ENCODE assay signal across 22 mouse cellular contexts in genomic region chr13:24176835-24177234, GRCm38 (mm10).
DNase-seq lines count a peak whose midpoint lies in the region; ATAC-seq and TF ChIP-seq lines count a peak whose summit lies in the region.
"Had no signal": no experiment of that assay in that cellular context is flagged by ENCODE, and none has a peak within 500 bp of the region (broad histone marks: within the 10 kb centered on the region; RNA-seq: fewer than 3 reads in every experiment).

No protein-coding gene starts in this region.

- no peaks in the 10 kb centered on the region; the same call in 1 of the 2 replicates for H3K4me1 ChIP-seq in forebrain, embryonic 16.5 days (replicated peaks; ENCODE audit: control insufficient read depth, insufficient read depth, low read length)
- H3K4me1 ChIP-seq in forebrain, embryonic 15.5 days = 0 out of 2 replicates have a peak, but pooled peaks cover 5% of the 10 kb centered on the region
- H3K4me1 ChIP-seq in embryonic facial prominence, embryonic 10.5 days = peaks cover 22% of the 10 kb centered on the region
- no peaks in the 10 kb centered on the region for H3K4me1 ChIP-seq in intestine, postnatal 0 days (replicated peaks; ENCODE audit: control insufficient read depth, insufficient read depth, low read length)

- no peak overlapping the region for H3K27ac ChIP-seq in forebrain, embryonic 16.5 days (ENCODE audit: low read length)
- no peak overlapping the region for H3K27ac ChIP-seq in forebrain, embryonic 15.5 days (replicated peaks)
- 0 out of 2 replicates have a peak overlapping the region, but pooled peaks have one; percentile 19 for H3K27ac ChIP-seq in embryonic facial prominence, embryonic 10.5 days (replicated peaks)
- no peak overlapping the region for H3K27ac ChIP-seq in intestine, postnatal 0 days (ENCODE audit: low read depth, low read length)
- H3K27ac ChIP-seq: embryonic facial prominence, embryonic 12.5 days had no signal

- no peak overlapping the region for H3K4me2 ChIP-seq in forebrain, embryonic 16.5 days (ENCODE audit: low read length)
- H3K4me2 ChIP-seq in forebrain, embryonic 15.5 days (replicated peaks) = no peak overlapping the region
- H3K4me2 ChIP-seq in intestine, postnatal 0 days (replicated peaks; ENCODE audit: low read depth) = no peak overlapping the region
- H3K4me2 ChIP-seq: embryonic facial prominence, embryonic 12.5 days had no signal

- no peak overlapping the region for H3K4me3 ChIP-seq in forebrain, embryonic 16.5 days (replicated peaks; ENCODE audit: low read length)
- H3K4me3 ChIP-seq in forebrain, embryonic 15.5 days = no peak overlapping the region
- no peak overlapping the region for H3K4me3 ChIP-seq in embryonic facial prominence, embryonic 10.5 days
- no peak overlapping the region for H3K4me3 ChIP-seq in intestine, postnatal 0 days (ENCODE audit: low read depth, low read length)
- H3K4me3 ChIP-seq: embryonic facial prominence, embryonic 12.5 days had no signal

- no peaks in the 10 kb centered on the region for H3K9me3 ChIP-seq in forebrain, embryonic 16.5 days (ENCODE audit: control insufficient read depth, low read length)
- H3K9me3 ChIP-seq in forebrain, embryonic 15.5 days = no peaks in the 10 kb centered on the region
- H3K9me3 ChIP-seq in embryonic facial prominence, embryonic 10.5 days = no peaks in the 10 kb centered on the region
- H3K9me3 ChIP-seq in intestine, postnatal 0 days (ENCODE audit: control insufficient read depth) = no peaks in the 10 kb centered on the region
- H3K9me3 ChIP-seq: embryonic facial prominence, embryonic 12.5 days; G1E had no signal

- no peak for TF ChIP-seq CTCF in intestine, postnatal 0 days (IDR thresholded peaks at IDR 0.05; ENCODE audit: low read depth)

- ATAC-seq in forebrain, embryonic 16.5 days = peak; percentile 16; the same call in 1 of the 2 replicates
- ATAC-seq in forebrain, embryonic 15.5 days (replicated peaks) = no peak
- ATAC-seq in frontal cortex, adult (ENCODE audit: low TSS enrichment) = peak; percentile 58; the same call in 1 of the 2 replicates
- no peak for ATAC-seq in intestine, postnatal 0 days
- ATAC-seq: activated CD4-positive, CD25-positive, alpha-beta regulatory T cell, adult 4 months; CD4-positive, CD25-positive, alpha-beta regulatory T cell, adult 4 months; forebrain, embryonic 14.5 days; Patski had no signal

- no peak for DNase-seq in frontal cortex, adult 2 months (ENCODE audit: extremely low spot score in 1 of 2, low spot score in 1 of 2)
- DNase-seq in embryonic facial prominence, embryonic 10.5 days (ENCODE audit: low spot score) = no peak
- DNase-seq: adrenal gland, adult 8-10 months; adrenal gland, postnatal 14 days; adrenal gland, postnatal 36 days; B cell, adult 2 months; cerebellum, adult 11-12 months; cerebellum, adult 2 months; cerebellum, adult 9-10 months; cerebellum, postnatal 10 days; cerebellum, postnatal 25 days had no signal

- WGBS in forebrain, embryonic 16.5 days = 76% methylated on average over 4 of the region's 4 CpGs
- WGBS in forebrain, embryonic 15.5 days = 71% methylated on average over 4 of the region's 4 CpGs
- 75% methylated on average over 4 of the region's 4 CpGs for WGBS in embryonic facial prominence, embryonic 10.5 days
- WGBS in intestine, postnatal 0 days = 58% methylated on average over 4 of the region's 4 CpGs

- no peaks in the 10 kb centered on the region for H3K27me3 ChIP-seq in forebrain, embryonic 16.5 days (replicated peaks; ENCODE audit: control insufficient read depth, insufficient read depth, low read length)
- no peaks in the 10 kb centered on the region for H3K27me3 ChIP-seq in forebrain, embryonic 15.5 days
- H3K27me3 ChIP-seq in embryonic facial prominence, embryonic 10.5 days (replicated peaks; ENCODE audit: low read depth, poor library complexity, severe bottlenecking) = no peaks in the 10 kb centered on the region
- no peaks in the 10 kb centered on the region for H3K27me3 ChIP-seq in intestine, postnatal 0 days (replicated peaks; ENCODE audit: control insufficient read depth, insufficient read depth, low read length)
- H3K27me3 ChIP-seq: CH12.LX; embryonic facial prominence, embryonic 12.5 days; Patski had no signal

- H3K36me3 ChIP-seq in forebrain, embryonic 16.5 days (ENCODE audit: control insufficient read depth, insufficient read depth) = no peaks in the 10 kb centered on the region
- no peaks in the 10 kb centered on the region for H3K36me3 ChIP-seq in forebrain, embryonic 15.5 days
- H3K36me3 ChIP-seq in embryonic facial prominence, embryonic 10.5 days (replicated peaks) = no peaks in the 10 kb centered on the region
- peaks cover 3% of the 10 kb centered on the region; the same call in 1 of the 2 replicates for H3K36me3 ChIP-seq in intestine, postnatal 0 days (ENCODE audit: control insufficient read depth, insufficient read depth)
- H3K36me3 ChIP-seq: embryonic facial prominence, embryonic 12.5 days; G1E had no signal

- no peak overlapping the region for H3K9ac ChIP-seq in forebrain, embryonic 16.5 days (replicated peaks; ENCODE audit: low read depth, low read length)
- no peak overlapping the region for H3K9ac ChIP-seq in forebrain, embryonic 15.5 days (replicated peaks)
- H3K9ac ChIP-seq in intestine, postnatal 0 days (ENCODE audit: low read depth, low read length) = no peak overlapping the region
- H3K9ac ChIP-seq: embryonic facial prominence, embryonic 12.5 days had no signal

Comparison
In these comparisons a context has a peak if more than half of its experiments do, and no peak if none do; other contexts are left out.
1. ATAC-seq: peak in forebrain, embryonic 16.5 days (single experiment) and frontal cortex, adult (single experiment); none in forebrain, embryonic 15.5 days (single experiment) and intestine, postnatal 0 days (single experiment).